Mouse (Mus musculus) lung, postnatal 0 days (tissue): ENCODE measurements around the gene Spag16. TPM values are rescaled to one million over a fixed set of nuclear protein-coding genes. Genes with fewer than 3 reads are reported as not detected.

Experiments used
- ATAC-seq: fragments of 200-750 bp; cut with Nextera tagmentation; 2 replicates; pipeline ENCODE4 v1.8.0; 2017; ENCODE audit warnings: moderate library complexity
- DNase-seq: peaks from one replicate; pipeline ENCODE4 v3.0.0-alpha.2; 2016; ENCODE audit warnings: low spot score
- H3K27ac ChIP-seq: fragments of 300-500 bp; sonication (generic); 2 replicates; pipeline ENCODE4 v1.5.1; 2014; ENCODE audit warnings: antibody characterized with exemption, mild to moderate bottlenecking, low read length, mixed read lengths
- H3K27me3 ChIP-seq: fragments of 300-500 bp; sonication (generic); replicated peaks from 2 replicates; pipeline ENCODE4 v1.6.1; 2014; ENCODE audit warnings: low read length, mixed read lengths; ENCODE audit not compliant: insufficient read depth
- H3K36me3 ChIP-seq: fragments of 300-500 bp; sonication (generic); 2 replicates; pipeline ENCODE4 v1.6.1; 2014; ENCODE audit warnings: low read length, mixed read lengths; ENCODE audit not compliant: insufficient read depth
- H3K4me1 ChIP-seq: fragments of 300-500 bp; sonication (generic); 2 replicates; pipeline ENCODE4 v1.6.1; 2014; ENCODE audit warnings: antibody characterized with exemption, low read depth, low read length, mixed read lengths; ENCODE audit not compliant: insufficient read depth
- H3K4me2 ChIP-seq: fragments of 300-500 bp; sonication (generic); replicated peaks from 2 replicates; pipeline ENCODE4 v1.6.1; 2014; ENCODE audit warnings: low read depth, mild to moderate bottlenecking, low read length, moderate library complexity, mixed read lengths
- H3K4me3 ChIP-seq: fragments of 300-500 bp; sonication (generic); 2 replicates; pipeline ENCODE4 v1.5.1; 2014; ENCODE audit warnings: low read depth, low read length
- H3K9ac ChIP-seq: fragments of 300-500 bp; sonication (generic); replicated peaks from 2 replicates; pipeline ENCODE4 v1.6.1; 2014; ENCODE audit warnings: low read depth, mild to moderate bottlenecking
- H3K9me3 ChIP-seq: fragments of 300-500 bp; sonication (generic); 2 replicates; pipeline ENCODE4 v1.6.1; 2016; ENCODE audit warnings: low read length, mixed read lengths
- CTCF ChIP-seq: IDR thresholded peaks from 2 replicates; pipeline ENCODE4 v1.5.1; 2016; ENCODE audit warnings: antibody characterized with exemption, mild to moderate bottlenecking
- EP300 ChIP-seq: IDR thresholded peaks from 2 replicates; pipeline ENCODE4 v1.6.1; 2016; ENCODE audit warnings: antibody characterized with exemption, mild to moderate bottlenecking, control low read depth
- WGBS: fragments of 180-500 bp; shearing (Covaris S2); extraction: QIAGEN DNeasy Blood & Tissue Kit; methylation state at CpG from one replicate; pipeline ENCODE4 v1.1.7; 2014; 5-methylcytosine and 5-hydroxymethylcytosine counted together
- polyA plus RNA-seq: library from polyadenylated mRNA; unstranded; fragments of >200 nt; fragmentation: Nextera tagmentation; extraction: Ambion mirVana; gene quantifications from 2 replicates; pipeline ENCODE4 v1.2.1, GENCODE M21; 2015

Gene Spag16
- polyA plus RNA-seq, 1 experiment from 2014 or later: 3.3 TPM

GRCm38 (mm10) chr1:70692529-70692928, 865.8 kb downstream of the Spag16 start:
- H3K27ac ChIP-seq: no peak overlapping the region
- TF ChIP-seq EP300 (no peak), CTCF (no peak)
- ATAC-seq (no peak), DNase-seq (no peak)
- no peak overlapping the region for H3K4me2 ChIP-seq
- no peaks in the 10 kb centered on the region for H3K4me1 ChIP-seq
- H3K36me3 ChIP-seq: no peaks in the 10 kb centered on the region
- H3K4me3 ChIP-seq: no peak overlapping the region
- H3K9me3 ChIP-seq: no peaks in the 10 kb centered on the region
- WGBS: 87% methylated on average over 2 of the region's 2 CpGs
- no peaks in the 10 kb centered on the region for H3K27me3 ChIP-seq
- no peak overlapping the region for H3K9ac ChIP-seq

GRCm38 (mm10) chr1:70700270-70700669, 873.5 kb downstream of the Spag16 start:
- no peaks in the 10 kb centered on the region for H3K9me3 ChIP-seq
- H3K27me3 ChIP-seq: no peaks in the 10 kb centered on the region
- TF ChIP-seq EP300: no peak
- no peak for TF ChIP-seq CTCF
- H3K9ac ChIP-seq: no peak overlapping the region
- no peak for ATAC-seq
- H3K36me3 ChIP-seq: no peaks in the 10 kb centered on the region
- no peak for DNase-seq
- no peak overlapping the region for H3K27ac ChIP-seq
- WGBS: 75% methylated on average over 5 of the region's 5 CpGs
- H3K4me2 ChIP-seq: no peak overlapping the region
- no peak overlapping the region for H3K4me3 ChIP-seq
- H3K4me1 ChIP-seq: no peaks in the 10 kb centered on the region

GRCm38 (mm10) chr1:70703934-70704333, 877.2 kb downstream of the Spag16 start:
- Histone ChIP-seq H3K4me3 (no peak overlapping the region), H3K9me3 (no peaks in the 10 kb centered on the region), H3K36me3 (no peaks in the 10 kb centered on the region), H3K27ac (no peak overlapping the region), H3K9ac (no peak overlapping the region), H3K4me1 (no peaks in the 10 kb centered on the region), H3K27me3 (no peaks in the 10 kb centered on the region), H3K4me2 (no peak overlapping the region)
- WGBS: 32% methylated on average over 3 of the region's 3 CpGs
- ATAC-seq (no peak), DNase-seq (no peak)
- TF ChIP-seq EP300 (no peak), CTCF (no peak)

GRCm38 (mm10) chr1:70705821-70706220, 879.1 kb downstream of the Spag16 start:
- Histone ChIP-seq H3K4me3 (no peak overlapping the region), H3K36me3 (no peaks in the 10 kb centered on the region), H3K27ac (no peak overlapping the region), H3K9ac (no peak overlapping the region), H3K27me3 (no peaks in the 10 kb centered on the region), H3K9me3 (no peaks in the 10 kb centered on the region), H3K4me1 (no peaks in the 10 kb centered on the region), H3K4me2 (no peak overlapping the region)
- ATAC-seq: no peak
- no peak for DNase-seq
- TF ChIP-seq EP300: no peak
- no peak for TF ChIP-seq CTCF
- WGBS: 54% methylated on average over 3 of the region's 3 CpGs

- ATAC-seq (no peak), DNase-seq (no peak)
- TF ChIP-seq CTCF (no peak), EP300 (no peak)
- H3K36me3 ChIP-seq: no peaks in the 10 kb centered on the region
- no peak overlapping the region for H3K4me2 ChIP-seq
- WGBS: 56% methylated on average over 5 of the region's 5 CpGs
- H3K4me1 ChIP-seq: no peaks in the 10 kb centered on the region
- no peak overlapping the region for H3K4me3 ChIP-seq
- H3K9ac ChIP-seq: no peak overlapping the region
- no peaks in the 10 kb centered on the region for H3K9me3 ChIP-seq
- no peak overlapping the region for H3K27ac ChIP-seq
- no peaks in the 10 kb centered on the region for H3K27me3 ChIP-seq
Observed at GRCm38 (mm10) chr1:70725045-70725444, 898.3 kb downstream of the Spag16 start.

GRCm38 (mm10) chr1:70725655-70726066, 898.9 kb downstream of the Spag16 start, which contains the start of gene Vwc2l:
TSS of gene Vwc2l (plus strand) at chr1:70725715.
- Histone ChIP-seq H3K4me2 (no peak within 1 kb of the TSS), H3K4me3 (no peak within 1 kb of the TSS), H3K9ac (no peak within 1 kb of the TSS), H3K9me3 (no peaks in the 10 kb centered on the region), H3K36me3 (no peaks in the 10 kb centered on the region), H3K27ac (no peak within 1 kb of the TSS), H3K27me3 (no peaks in the 10 kb centered on the region), H3K4me1 (no peaks in the 10 kb centered on the region)
- TF ChIP-seq EP300 (no peak), CTCF (no peak)
- DNase-seq (peak; percentile 57), ATAC-seq (no peak)
- WGBS: 8% methylated on average over 13 of the region's 13 CpGs

Other genes with a start within 250 kb of the Spag16 start
- 0.88 and 1.5 TPM in 2 replicates for gene Ikzf2, start 139.7 kb upstream of the Spag16 start, polyA plus RNA-seq